Mouse (Mus musculus): ENCODE data around the gene Csk.

- TF ChIP-seq CTCF (IDR thresholded peaks at IDR 0.05; ENCODE audit: borderline replicate concordance, extremely low read depth, insufficient read depth, insufficient read length), result no peak
- no peak for TF ChIP-seq POLR2A (IDR thresholded peaks at IDR 0.05; ENCODE audit: borderline replicate concordance, extremely low read depth, insufficient read depth, insufficient read length, poor library complexity, severe bottlenecking)
Observed at GRCm38 (mm10) chr9:57644442-57644943, 8.9 kb downstream of the Csk start.

All from brain, embryonic 14.5 days (tissue).